Mouse (Mus musculus) naive thymus-derived CD4-positive, alpha-beta T cell, adult 2 months (primary cell): ENCODE measurements around the gene Tmem239.
"Not testable (repeated sequence)": the region's sequence is repeated elsewhere in the genome, so short reads cannot be mapped to it uniquely, and the experiment has no call there.

Source experiments
- DNase-seq: peaks from one replicate; pipeline ENCODE4 v3.0.0-alpha.2; 2011; ENCODE audit warnings: low read depth

Tmem239 gene

GRCm38 (mm10) chr2:130406178-130406577 is at the start of gene Tmem239:
Gene Tmem239, plus strand, starts transcription at chr2:130406478.
- no peak for DNase-seq

- no peak for DNase-seq
Observed at GRCm38 (mm10) chr2:130357551-130357950, 48.7 kb upstream of the Tmem239 start.

DNA sequence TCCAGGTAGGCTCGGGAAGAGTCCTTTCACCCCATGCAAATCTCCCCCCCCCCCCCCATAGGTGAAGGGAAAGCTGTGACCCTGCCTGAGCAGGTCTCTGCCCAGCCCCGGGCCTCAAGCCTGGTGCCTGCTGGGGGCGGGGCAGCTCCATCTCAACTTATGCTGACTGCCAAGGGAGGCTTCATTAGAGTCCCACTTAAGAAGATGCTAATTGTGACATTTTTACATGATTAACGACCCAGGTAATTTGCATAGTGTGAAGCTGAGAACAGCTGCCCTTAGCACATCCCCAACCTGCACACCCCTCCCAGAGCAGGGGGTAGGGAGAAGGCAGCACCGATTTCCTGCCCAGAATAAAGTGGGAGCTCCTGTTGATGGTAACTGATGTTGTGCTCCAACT is 47.4 kb upstream of the Tmem239 start:
- no peak for DNase-seq

GRCm38 (mm10) chr2:130362511-130363026 is 43.7 kb upstream of the Tmem239 start:
- no peak for DNase-seq

DNA sequence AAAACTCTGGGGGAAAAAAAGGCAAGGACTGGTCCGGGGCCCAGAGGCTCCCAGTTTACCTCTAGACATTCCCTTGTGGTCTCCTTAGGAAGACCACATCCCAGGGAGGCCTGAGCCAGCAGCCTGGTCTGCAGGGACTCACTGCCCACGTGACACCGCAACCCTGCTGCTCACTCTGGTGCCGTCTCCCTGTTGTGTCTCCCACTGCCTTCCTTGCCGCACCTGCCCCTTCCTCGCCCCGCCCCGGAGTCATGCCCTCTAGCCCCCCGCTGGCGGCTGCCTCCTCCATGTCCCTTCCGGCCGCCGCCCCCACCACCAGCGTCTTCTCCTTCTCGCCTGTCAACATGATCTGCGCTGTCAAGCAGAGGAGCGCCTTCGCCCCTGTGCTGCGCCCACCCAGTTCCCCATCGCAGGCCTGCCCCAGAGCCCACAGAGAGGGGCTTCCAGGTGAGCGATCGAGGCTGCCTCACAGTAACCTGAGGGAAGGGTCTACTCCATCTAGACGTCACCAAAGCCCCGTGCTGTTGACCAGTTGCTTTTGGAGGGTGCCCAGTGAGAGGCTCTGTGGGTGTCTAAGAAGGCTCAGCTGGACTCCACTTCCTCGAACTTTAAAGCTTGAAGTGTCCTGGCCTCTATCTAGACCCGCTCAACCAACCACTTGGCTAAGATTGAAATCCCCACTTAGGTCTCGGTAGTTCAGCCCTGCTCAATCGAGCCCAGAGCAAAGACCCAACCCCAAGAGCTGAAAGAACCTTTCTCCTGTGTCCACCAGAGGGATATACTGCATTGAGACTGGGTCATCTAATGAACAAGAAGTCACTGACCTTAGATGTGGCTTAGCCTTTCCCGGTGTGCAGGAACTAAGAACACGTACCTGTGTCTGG is 40.8 kb upstream of the Tmem239 start:
- DNase-seq = no peak

DNA sequence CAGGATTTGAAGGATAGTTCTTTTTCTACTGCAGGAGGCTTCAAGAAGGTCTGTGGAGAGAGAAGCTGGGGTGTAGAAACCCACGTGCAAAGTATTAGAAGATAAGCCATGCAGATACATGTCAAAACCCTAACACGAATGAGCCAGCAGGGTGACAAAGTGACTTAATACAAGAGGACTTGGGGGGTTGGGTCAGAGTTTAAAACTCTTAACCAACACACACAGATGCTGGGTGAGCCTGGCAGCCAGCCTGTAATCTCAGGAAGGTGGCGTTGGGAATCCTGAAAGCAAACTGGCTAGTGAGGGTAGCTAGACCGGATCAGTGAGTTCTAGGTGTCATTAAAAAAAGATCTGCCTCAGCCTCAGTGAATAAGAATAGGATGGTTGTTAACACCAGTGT is 38.9 kb upstream of the Tmem239 start:
- DNase-seq = no peak

DNA sequence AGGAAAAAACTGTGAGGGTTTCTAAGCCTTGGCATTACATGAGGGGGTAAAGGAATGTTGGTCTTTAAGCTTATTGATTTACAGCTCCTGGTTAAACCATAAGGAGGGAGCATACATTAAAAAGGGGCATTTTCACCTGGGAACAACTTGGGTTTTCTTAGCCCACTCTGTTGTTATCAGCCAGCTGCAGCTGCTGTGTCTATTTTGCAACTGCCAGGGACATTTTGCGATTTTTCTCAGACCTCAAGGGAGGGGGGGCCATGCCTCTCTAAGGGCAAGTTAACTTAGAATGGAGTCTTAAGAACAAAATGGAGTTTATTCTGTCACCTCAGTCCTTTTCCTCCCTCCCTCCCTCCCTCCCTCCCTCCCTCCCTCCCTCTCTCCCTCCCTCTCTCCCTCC is 33.3 kb upstream of the Tmem239 start:
- DNase-seq = not testable (repeated sequence)

DNA sequence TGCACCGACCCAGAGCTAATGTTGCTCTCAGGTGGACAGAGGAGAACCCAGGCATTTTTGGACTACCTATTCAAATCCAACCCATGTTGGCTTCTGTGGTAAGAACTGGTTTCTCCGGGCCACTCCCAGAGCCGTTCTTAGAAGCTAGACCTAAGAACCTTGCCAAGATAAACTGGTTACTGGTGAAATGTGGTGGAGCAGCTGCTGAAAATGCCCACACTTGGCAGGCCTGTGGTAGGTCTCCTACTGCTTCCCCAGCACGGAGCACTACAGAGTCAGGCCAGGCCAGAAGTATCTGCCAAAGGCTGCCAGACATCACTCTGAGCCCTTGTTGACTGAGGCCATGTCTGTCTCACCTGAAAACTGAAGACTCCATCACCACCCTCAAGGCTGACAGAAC is 31.3 kb upstream of the Tmem239 start:
- no peak for DNase-seq

- no peak for DNase-seq
Observed at GRCm38 (mm10) chr2:130383205-130383604, 23.1 kb upstream of the Tmem239 start.

- no peak for DNase-seq
Observed at GRCm38 (mm10) chr2:130383895-130384294, 22.4 kb upstream of the Tmem239 start.

DNA sequence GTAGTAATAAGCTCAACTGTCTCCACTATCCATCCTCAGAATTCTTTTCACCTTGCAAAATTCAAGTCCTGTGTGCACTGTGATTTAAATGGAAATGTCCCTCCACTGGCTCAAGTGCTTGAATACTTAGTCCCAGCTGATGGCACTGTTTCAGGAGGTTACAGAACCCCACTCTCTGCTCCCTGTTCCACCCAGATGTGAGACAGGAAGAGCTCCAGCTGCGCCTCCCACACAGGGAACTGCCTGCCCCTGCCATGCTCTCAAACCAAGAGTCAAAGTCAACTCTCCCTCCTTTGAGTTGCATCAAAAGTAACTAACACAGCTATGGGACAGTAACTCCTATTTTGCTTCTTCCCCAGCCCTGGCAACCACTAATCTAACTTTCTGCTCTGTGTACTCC is 20.1 kb upstream of the Tmem239 start:
- DNase-seq = no peak

DNA sequence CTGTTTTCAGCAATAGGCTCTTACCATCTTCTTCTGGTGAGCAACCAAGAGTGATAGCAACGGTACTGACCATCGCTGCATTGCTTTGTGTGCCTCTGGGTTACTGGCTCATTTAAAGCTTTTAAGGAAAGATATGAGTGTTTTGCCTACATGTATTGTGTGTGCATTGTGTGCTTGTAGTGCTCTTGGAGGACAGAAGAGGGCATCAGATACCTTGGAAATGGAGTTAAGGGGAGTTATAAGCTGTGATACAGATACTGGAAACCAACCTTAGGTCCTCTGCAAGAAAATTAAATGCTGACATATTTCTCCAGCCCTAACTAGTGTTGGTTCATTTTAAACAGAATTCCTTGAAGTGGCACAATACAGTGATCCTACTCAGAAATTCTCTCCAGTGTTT is 17.5 kb upstream of the Tmem239 start:
- peak; percentile 10 for DNase-seq

DNA sequence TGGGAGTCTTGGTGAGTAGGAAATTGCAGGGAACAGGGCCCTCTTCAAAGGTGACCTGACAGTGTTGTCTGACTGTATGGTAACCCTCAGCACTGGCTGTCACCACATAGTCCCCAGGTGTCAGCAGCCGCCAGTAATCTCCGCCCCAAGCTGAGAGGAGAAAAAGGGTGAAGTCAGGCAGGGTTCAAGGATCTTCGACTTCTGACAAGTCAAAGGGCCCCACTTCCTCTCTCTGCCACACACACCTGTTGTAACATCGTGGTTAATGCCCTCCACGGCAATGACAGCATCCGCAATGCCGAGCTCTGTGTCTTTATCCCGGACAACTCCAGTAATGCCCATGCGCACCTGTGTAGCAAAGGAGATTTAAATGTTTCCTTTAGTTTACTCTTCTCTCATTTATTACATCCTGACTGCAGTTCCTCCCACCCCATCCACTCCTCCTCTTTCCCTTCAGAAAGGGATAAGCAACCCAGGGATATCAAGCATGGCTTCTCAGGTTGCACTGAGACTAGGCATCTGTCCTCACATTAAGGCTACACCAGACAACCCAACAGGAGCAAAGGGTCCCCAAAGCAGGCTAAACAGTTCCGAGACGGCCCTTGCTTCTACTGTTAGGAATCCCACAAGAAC is 15.2 kb upstream of the Tmem239 start:
- DNase-seq = no peak

- no peak for DNase-seq
Observed at GRCm38 (mm10) chr2:130392836-130393235, 13.4 kb upstream of the Tmem239 start.

DNA sequence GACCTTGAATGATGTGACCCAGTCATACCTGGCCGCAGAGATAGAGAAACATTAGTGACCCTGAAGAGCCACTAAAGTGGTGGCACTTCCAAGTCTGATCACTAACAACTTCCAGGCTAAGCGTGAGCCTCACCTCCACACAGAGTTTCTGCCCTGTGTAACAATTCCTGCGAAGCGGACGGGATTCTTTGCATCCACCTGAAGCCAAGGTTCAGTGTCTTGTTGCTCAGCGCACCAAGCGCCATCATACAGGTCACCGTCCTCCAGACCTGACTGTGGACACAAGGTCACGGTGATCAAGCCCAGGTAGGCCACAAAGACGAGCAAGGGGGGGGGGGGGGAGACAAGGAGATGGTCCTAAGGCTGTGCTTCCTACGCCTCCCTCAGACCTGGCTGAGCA is 10.6 kb upstream of the Tmem239 start:
- no peak for DNase-seq

- DNase-seq = no peak
Observed at GRCm38 (mm10) chr2:130397186-130397985, 8.9 kb upstream of the Tmem239 start, which contains the start of gene Cpxm1. Gene Cpxm1, minus strand, starts transcription at chr2:130397574.

DNA sequence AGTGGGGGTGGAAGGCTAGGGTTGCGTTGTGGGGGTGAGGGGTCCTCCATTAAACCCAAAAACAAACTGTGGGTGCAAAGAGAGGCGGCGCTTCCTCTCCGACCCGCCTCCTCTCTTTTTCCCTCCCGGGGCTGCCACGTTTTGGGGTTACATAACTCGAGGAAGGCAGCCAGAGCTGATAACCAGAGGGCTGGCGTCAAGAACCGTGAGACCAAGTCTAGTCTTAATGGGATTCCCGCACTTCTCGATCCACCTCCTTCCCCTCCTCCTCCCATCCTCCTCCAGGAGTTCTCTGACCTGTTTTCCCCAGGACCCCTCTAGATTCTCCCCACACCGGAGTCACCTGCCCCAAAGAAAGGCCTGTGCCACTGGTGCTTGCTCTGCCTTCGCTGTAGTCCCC is 8.2 kb upstream of the Tmem239 start:
- DNase-seq = no peak

DNA sequence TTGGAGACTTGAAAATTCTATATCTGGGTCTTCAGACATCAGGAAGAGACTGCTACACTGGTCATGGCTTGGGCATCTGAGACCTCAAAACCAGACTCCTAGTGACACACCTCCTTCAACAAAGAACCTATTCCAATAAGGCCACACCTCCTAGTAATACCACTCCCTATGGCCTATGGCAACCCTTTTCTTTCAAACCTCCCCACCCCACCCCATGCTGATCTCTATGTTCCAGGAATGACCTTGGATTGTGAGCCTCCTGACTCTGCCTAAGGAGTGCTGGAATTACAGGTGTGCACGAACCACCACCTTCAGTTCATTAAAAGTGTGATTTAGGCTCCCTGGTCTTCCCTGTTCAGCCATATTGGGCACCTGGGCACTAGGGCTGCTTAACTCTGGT is 6.2 kb upstream of the Tmem239 start:
- DNase-seq = no peak

DNA sequence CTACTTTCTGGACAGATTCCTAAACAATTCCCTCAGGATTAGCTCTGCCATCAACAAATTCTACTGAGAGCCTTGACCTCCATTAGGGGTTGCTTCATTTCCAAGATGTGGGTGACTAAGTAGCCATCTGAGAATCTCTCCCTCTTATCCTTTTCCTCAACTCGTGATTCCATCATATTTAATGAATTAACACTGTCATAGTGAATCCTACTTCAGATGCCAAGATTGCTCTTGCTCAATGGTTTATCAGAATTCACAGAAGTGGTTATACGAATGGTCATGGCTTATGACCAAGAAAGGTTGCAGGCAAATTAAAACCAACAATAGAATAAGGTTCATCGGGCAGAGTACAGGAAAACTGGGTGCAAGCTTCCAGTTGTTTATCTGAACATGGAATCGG is 4.4 kb upstream of the Tmem239 start:
- DNase-seq = no peak

GRCm38 (mm10) chr2:130404939-130405338 is 1.3 kb upstream of the Tmem239 start, which contains the start of the genes Gm28372 and 1700020A23Rik:
Gene Gm28372, plus strand, starts transcription at chr2:130405239.
Gene 1700020A23Rik, plus strand, starts transcription at chr2:130405259.
- no peak for DNase-seq

GRCm38 (mm10) chr2:130408194-130408593 is 1.9 kb downstream of the Tmem239 start:
- DNase-seq = no peak
